Mouse (Mus musculus) kidney, adult 9 months (tissue): ENCODE measurements around the gene Pigu.

Experiments used
- DNase-seq: peaks from one replicate; pipeline ENCODE4 v3.0.0; 2022

Pigu gene

DNA sequence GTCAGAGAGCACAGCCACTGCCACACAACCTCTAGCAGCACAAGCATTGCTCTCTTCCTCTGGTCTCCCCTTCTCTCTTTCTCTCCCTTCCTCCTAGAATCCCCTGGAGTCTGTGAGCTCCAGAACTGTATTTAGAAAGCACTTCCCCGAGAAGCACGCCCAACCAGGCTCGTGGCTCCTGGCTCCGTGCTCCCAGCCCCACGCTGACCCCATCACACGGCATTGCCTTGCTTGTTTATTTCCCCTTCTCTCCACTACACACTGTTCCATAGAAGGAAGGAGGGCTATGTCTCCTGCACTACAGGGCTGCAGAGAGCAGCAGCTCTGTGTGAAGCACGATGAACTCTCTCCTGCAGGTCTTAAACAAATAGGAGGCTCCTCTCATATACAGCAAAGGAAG lies 72.6 kb downstream of the Pigu start:
- no peak for DNase-seq

DNA sequence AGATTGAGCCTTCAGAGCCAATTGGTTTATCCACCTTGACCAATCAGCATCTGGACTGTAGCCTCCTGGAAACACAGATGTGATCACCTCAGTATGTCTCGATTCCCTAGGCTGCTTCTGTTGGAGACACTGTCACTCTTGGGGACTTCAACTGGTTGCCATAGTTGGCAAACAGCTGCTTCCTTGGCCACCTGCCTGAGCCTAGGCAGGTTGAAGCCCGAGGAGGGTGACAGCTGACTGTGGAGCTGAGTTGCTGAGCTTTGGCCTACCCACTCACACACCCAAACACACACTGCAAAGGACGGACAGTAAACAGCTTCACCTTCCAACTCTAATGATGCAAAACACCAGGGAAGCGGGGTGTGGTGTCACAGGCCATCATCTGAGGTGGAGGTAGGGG lies 73.4 kb downstream of the Pigu start:
- DNase-seq = no peak

DNA sequence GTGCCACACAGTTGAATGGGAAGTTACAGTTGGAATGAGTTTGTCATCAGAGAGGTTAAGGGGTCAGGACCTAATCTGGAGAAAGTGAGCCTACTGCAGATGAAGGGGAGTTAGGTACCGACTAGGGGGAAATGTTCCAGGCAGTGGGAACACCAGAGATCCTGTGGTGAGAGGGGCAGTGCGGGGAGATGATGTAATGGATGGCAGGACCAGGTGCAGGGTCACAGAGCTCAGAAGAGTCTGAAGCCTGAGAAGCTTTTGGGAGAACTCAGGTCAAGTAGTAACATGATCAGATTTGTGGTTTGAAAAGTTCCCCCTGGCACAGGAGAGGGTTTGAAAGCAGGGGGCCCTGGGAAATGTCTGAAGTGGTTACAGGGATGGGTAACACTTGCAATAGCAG lies 77.1 kb downstream of the Pigu start:
- DNase-seq = no peak

DNA sequence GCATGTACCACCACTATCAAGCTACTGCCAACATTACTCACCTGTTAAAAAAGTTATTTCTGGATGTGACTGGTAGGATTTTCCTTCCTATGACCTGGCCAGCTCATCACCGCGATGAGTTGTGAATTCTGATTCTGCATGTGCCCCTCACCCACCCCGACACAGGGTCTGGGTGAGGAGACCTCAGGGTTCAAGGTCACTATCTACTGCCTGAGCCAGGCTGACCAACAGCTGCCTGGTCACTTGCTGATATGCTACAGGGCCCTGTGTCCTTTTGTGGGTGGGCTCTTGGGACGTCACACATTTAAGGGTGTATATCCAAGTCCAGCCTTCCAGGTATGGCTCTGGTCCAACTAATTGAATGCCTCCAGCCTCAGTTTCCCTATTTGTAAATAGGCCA lies 78.1 kb downstream of the Pigu start:
- DNase-seq = no peak

DNA sequence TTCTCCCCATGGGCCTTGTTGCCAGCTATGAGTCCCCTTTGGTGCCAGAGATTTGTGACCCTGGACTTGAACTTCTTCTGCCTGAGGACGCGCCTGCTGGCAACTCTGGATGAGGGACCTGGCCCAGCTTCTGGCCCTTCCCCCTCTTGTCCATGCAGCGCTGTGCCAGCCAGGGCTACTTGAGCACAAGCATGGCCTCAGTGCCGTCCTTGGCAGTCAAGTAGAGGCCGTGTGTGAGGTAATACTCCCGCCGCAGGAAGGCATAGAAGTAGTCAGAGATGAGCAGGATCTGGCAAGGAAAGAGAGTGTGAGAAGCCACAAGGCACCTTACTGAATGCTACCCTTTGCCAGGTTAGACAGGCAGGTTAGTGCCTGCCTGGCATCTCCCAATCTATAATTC lies 78.9 kb downstream of the Pigu start:
- DNase-seq = no peak

DNA sequence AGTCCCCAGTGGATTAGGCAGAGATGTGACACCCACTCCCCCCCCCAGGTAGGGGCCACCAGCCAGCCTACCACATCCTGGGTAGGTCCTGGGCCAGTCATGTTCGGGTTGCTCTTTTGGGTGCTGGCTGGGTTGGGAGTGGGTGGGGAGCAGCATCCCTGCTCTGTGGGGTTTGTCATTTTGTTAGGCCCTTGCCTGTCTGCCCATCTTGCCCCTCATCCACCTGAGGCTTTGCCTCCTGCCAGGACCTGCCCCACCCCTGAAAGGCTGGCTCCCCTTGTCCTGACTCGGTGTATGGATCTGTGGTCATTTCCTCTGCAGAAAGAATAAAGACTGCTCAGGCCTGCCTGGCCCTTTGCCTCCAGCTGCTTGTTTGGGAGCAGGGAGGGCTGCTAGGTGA lies 79.5 kb downstream of the Pigu start:
- no peak for DNase-seq

DNA sequence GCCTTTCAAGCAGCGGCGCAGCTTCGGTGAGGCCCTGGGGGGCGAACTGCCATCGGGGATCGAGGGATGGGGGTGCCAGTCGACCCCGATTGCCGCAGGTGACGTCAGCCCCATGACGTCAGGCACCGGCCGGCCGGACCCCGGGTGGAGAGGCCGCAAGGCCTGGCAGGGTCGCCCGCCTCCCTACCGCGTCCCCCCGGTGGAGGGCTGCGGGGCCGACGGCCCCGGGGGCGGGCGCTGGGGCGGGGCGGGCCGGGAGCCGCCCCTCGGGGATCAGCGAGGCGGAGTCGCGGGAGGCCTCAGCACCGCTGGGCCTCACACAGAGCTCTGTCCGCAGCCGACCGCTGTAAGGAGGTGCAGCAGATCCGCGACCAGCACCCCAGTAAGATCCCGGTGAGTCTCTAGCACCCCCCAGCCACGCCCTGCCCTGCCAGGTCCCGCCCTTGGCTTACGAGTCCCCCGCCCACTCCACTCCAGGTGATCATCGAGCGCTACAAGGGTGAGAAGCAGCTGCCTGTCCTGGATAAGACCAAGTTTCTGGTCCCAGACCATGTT lies 80.5 kb downstream of the Pigu start:
- DNase-seq = peak; percentile 71

DNA sequence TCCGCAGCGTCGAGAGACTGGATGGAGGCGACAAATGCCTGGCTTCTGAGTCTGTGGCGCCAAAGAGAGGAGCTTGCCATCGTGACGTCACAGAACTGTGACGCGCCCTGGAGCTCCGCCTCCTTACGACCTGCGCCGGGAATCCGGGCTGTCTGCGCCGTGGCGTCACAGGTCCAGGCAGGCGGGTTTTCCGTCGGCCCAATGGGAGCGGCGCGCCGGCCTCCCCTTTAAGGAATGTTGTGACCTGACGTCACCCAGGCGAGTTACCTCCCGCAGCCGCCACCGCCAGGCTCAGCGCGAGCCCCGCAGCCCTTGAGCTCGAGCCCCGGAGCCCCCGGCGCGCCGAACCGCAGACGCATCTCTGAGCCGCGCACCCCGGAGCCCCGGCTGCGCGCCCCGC lies 81.0 kb downstream of the Pigu start, which contains the start of gene Map1lc3a:
Map1lc3a (plus strand) TSS at position 103 of the 400 bp plus-strand sequence.
- peak; percentile 98 for DNase-seq

DNA sequence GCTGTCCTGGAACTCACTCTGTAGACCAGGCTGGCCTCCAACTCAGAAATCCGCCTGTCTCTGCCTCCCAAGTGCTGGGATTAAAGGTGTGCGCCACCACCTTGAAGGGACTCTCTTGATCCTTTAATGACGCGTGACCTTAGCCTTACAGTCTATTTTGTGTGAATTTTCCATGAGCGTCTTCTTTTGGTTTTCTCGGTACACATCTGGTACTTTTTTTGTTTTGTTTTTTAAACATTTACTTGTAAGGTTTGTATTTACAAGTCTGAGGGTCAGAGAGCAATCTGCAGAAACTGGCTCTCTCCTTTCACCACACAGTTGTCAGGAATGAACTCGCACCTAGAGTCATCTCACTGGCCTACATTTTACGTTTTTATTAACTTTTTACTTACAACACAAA lies 83.6 kb downstream of the Pigu start:
- DNase-seq = peak; percentile 53

DNA sequence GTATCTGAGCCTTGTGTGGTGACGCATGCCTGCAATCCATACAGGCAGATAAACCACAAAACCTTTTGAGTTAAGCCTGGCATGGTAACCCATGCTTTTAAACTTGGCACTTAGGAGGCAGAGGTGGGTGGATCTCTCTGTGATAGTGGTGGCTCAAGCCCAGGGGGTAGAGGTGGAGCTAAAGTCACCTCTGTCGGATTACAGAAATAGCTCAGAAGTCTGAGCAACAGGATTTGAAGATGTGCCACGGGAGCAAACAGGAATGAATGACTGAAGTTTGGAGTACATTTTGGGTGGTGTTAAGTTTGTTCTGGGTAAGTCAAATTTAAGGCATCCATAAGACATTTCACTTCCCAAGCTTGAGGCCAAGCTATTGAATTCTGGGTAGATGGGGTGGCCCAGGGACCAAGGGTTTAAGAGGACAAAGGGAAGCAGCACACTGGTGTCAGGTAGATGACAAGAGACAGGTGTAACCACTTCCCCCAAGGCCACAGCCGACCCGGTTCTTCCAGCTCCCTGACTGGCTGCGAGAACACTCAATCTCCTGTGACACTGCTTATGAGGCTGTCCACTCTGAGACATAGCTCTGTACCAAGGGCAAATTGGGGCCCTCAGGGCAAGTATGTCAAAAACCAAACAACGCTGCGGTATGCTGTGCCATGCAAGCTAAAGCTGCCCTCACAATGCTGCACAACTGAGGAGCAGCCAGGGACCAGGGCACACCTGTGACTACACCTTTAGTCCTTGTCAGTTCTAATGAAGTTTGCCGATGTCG lies 84.6 kb downstream of the Pigu start:
- no peak for DNase-seq

DNA sequence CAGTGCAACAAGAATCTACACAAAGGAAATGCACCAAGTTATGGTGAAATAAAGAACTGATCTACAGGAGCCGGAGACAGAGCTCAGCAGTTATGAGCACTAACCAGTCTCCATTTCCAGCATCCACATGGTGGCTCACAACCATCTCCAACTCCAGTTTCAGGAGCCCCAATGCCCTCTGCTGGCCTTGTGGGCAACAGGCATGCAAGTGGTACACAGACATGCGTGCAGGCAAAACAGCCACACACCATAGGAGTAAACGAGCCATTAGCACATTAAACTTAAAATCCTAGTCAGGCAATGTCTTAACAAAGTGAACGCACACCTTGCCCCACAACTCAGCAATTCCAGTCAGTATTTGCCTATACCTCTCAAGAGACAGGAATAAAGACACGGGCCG lies 85.3 kb downstream of the Pigu start:
- DNase-seq = no peak

DNA sequence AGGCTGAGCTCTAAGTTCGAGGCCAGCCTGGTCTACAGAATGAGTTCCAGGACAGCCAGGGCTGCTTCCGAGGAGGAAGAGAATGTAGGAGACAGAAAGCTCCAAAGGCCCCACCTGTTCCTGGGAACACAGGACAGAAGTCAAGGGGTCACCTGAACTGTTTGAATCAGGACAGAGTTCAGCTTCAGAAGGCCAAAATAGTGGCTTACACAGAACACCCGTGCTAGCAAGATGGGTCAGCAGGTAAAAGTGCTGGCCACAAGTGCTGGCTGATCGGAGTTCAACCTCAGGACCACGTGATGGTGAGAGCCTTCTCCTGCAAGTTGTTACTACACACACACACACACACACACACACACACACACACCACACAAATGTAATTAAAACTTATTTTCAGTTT lies 90.3 kb downstream of the Pigu start:
- peak; percentile 74 for DNase-seq

DNA sequence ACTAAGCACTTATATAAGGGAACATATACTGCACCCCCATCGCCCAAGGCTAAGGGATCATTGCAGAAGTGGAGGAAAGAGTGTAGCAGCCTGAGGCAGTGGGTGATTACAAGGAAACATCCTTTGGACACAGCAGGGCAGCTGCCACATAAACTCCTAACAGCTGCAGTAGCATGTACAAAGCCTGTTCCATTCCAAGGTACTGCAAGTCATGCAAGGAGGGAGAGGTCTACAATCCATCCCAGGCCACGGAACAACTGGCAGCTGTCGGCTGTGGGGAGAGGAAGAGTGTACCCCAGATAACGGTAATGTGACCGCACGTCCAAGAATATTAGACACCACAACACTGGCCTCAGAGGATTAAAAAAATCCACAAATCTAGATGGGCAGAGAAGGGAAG lies 91.7 kb downstream of the Pigu start:
- DNase-seq = no peak

DNA sequence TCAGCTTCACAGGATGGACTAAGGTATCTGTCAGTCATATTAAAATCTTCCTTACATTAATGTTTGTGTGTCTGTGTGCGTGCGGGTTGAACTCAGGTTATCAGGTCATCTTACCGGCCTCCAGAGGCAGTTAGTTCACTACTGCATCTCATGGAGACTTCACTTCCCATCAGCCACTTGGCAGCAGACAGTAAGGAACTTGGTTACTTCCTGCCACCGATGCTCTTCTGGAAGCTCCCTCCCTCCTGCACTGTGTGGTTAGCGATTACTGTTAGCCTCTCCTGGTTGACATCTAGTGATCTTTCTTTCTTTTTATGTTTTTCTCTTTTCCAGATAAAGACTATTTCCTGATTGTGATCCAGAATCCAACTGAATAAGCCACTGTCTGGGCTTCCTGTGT lies 107.6 kb downstream of the Pigu start:
- DNase-seq = no peak

DNA sequence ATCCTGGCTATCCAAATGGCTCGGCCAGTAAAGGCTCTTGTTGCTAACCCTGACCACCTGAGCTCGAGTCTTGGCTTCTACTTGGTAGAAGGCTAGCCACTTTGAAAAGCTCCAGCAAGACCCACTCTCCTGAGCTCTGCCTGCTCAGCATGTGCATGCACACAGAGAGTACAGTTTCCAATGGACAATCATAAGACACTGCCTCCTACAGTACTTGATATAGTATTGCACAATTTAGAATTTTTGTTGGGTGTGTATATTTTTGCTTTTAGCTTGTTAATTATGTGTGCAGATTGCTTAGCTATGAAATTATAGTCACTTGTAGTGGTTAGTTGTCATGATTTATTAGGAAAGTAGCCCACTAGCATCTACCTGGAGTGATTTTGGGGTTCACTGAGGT lies 108.5 kb downstream of the Pigu start:
- DNase-seq = no peak

DNA sequence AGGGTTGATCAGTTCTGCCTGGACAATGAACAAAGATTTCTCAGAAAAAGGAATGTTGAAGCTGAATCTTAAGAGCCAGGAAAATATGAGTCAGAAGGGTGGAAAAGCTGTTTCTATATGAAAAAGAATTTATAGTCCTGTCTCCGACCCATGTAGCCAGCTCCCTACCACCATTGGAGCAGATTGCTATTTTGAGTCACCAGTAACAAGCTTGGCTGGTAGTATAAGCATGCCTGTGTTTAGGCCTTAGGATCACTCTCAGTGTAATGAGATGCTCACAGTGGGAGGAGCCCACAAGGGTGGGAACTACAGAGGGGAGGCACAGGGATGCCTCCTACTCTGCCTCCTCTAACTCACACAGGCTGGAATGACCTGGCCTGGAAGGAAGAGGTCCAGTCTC lies 109.0 kb downstream of the Pigu start:
- no peak for DNase-seq

DNA sequence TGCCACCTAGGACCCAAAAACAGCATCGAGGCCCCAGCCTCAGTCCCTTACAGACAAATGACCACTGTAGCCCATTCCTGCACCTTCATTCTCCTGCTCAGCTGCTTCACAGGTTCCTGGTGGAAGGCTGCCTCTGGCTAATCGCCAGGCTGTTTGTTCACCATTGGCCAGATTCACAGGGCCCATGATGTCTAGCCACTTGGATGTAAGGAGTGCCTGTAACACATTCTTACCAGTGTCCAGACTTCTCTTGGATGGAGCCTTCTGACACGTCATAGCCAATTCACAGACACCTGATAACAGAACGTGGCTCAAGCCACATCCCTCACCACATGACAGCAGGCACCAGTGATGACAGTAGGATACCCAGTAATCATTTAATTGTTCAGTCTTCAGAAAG lies 111.0 kb downstream of the Pigu start:
- no peak for DNase-seq

DNA sequence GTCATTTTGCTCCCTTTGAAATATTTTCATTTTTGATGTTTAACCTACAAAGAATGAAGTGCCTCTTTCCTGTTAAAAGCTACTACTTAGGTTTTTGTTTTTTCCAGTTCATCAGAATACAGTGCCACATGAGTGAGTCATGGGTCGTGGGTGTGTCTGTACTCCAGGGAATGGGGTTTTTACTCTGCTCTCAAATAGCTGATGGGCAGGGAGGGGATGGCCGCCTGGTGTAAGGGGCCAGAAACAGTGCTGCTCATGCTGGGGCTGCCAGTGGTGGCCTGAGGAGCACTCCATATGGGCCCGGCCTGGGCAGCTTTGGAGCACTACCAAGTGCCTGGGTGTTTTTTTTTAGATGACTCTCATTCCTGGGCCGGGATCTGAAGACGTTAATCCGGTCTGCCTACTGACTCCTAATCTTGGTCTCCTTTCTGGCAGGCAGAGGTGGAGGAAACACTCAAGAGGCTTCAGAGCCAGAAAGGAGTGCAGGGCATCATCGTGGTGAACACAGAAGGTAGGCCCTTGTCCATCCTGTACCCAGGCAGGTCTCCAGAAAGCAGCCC lies 114.9 kb downstream of the Pigu start:
- DNase-seq = no peak

DNA sequence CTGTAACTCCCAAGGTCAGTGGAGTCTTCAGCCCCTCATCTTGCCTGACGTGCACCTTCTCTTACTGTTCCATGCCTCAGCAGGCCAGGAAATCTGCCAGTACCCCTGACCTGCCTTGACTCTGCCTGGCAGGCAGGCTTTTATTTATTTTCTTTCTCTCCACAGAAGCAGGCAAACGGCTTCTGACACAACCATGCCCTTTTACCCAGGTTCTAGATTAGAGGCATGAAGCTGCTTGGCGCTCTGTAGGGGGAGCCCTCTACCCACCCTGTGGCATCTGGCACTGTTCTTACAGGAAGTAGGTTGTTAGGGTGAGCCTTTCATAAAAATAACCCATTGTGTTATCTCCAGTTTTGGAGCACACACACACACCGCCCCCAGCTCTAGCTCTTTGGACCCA lies 116.3 kb downstream of the Pigu start:
- DNase-seq = peak; percentile 43

DNA sequence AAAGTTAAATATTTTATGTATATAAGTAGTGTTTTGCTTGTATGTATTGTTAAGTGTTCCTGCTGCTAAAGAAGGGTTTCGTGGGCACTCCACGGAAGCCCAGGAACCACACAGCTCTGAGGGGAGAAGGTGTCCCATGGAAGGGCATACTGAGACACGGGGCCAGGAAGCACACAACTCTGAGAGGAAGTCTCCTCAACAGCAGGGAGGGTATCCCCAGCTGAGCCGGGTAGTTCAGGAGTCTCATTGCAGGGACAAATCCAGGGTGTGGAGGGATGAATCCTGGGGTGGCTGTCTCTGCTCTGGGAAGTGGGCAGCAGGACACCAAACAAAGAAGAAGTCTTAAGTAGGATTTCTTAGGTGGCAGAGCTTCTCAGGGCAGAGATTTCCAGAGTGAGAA lies 120.0 kb downstream of the Pigu start:
- no peak for DNase-seq

DNA sequence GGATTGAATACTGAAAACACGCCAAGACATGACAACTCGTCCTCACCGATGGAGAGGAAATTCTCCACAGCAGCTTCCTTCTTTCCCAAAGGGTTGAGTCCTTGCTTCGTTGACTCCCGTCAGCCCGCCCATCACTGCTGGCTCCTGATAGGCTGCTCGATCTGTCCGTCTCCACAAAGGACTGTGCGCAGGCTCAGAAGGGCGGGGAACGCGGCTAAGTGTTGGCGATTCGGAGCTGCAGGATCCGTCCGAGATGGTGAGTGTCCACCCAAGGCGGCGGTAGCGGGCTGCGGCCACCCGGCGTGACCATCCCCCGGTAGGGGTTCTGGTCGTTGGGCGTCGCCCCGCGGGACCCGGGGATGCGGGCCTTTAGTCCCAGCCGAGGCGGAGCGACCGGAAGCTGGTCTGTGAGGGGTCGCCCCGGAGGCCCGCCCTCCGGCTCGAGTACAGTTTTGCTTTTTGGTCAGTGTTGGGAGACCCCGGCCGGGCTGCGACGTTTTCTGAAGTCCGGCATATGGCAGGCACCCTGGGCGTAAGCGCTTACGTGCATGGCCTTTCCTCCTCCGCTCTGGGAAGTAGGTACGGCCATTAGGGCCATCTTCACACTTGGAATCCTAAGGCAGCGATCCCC lies 120.8 kb downstream of the Pigu start, which contains the start of gene Dynlrb1:
Dynlrb1 (plus strand) TSS at position 172 of the 631 bp plus-strand sequence.
- peak; percentile 99 for DNase-seq

DNA sequence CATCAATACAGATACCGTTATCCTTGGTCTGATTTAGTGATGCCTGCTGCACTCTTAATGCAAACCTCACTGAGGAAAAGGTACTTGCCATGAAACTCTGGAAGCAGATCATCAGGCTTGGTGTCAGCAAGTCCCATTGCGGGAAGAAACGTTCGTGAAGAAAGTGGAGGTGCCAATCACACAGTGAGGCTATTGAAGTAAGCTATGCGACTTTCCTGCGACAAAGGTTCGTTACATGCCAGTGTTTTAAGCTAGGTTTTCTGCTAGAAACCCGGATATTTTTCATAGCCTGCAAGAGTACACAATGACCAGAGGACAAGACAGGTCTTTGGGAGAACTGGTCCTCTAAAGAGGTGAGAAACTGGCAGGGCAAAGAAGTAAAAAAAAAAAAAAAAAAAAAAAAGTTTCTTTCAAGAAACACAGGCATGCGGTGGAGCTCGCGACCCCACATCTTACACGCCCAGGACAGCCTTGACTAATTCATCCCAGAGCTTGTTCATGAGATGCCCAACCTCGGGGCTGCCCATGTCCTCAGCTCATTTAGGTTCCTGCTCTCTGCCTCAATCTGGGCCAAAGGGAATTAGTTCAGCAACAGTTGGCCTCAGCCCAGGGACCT lies 121.4 kb downstream of the Pigu start:
- DNase-seq = no peak
